In the genomic region with DNA sequence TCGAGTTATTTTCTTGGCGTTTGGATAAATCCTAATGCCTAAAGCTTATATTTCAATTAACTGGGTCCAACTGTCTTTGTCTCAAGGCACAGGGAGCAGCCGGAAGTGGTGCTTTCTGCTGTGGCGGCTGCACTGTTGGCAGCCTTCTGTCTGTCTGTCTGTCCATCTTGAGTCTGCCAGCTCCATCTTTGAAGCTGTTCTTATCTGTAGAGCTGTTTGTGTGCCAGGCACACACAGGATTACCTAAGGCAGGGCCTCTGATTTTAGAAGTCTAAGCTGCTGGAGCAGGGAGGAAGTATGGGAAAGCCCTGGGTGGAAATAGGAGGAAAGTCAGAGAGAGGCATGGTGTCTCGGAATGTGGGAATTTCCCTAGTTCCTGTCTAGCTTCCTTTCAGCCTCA, we compare ENCODE assay signal across 11 mouse cellular contexts.
DNase-seq lines count a peak whose midpoint lies in the region; ATAC-seq and TF ChIP-seq lines count a peak whose summit lies in the region.
"Had no signal": no experiment of that assay in that cellular context is flagged by ENCODE, and none has a peak within 500 bp of the region (broad histone marks: within the 10 kb centered on the region; RNA-seq: fewer than 3 reads in every experiment).

No protein-coding gene starts in this region.

- no peaks in the 10 kb centered on the region for H3K27me3 ChIP-seq in forebrain, embryonic 10.5 days (ENCODE audit: poor library complexity, severe bottlenecking)
- H3K27me3 ChIP-seq in forebrain, postnatal 0 days (ENCODE audit: insufficient read depth, low read length), result no peaks in the 10 kb centered on the region
- H3K27me3 ChIP-seq in hindbrain, embryonic 16.5 days (replicated peaks; ENCODE audit: control insufficient read depth, insufficient read depth, low read length), result no peaks in the 10 kb centered on the region
- no peaks in the 10 kb centered on the region for H3K27me3 ChIP-seq in midbrain, embryonic 11.5 days (ENCODE audit: control insufficient read depth, insufficient read depth, low read length)
- H3K27me3 ChIP-seq: megakaryocyte, embryonic 14.5 days had no signal

- ATAC-seq in forebrain, postnatal 0 days, result no peak
- no peak for ATAC-seq in hindbrain, embryonic 16.5 days
- ATAC-seq in midbrain, embryonic 11.5 days (ENCODE audit: low FRiP score), result peak; percentile 9; the same call in 1 of the 2 replicates
- no peak for ATAC-seq in activated CD4-positive, CD25-positive, alpha-beta regulatory T cell, adult 4 months

- no peak for TF ChIP-seq CTCF in forebrain, postnatal 0 days (IDR thresholded peaks at IDR 0.05; ENCODE audit: low read depth)

- 34% methylated on average over 5 of the region's 5 CpGs for WGBS in forebrain, embryonic 10.5 days
- WGBS in forebrain, postnatal 0 days, result 20% methylated on average over 5 of the region's 5 CpGs
- 31% methylated on average over 5 of the region's 5 CpGs for WGBS in hindbrain, embryonic 16.5 days
- WGBS in midbrain, embryonic 11.5 days, result 30% methylated on average over 5 of the region's 5 CpGs

- H3K4me2 ChIP-seq in forebrain, postnatal 0 days (ENCODE audit: low read depth), result no peak overlapping the region
- H3K4me2 ChIP-seq in hindbrain, embryonic 16.5 days (ENCODE audit: low read length), result peak overlapping the region; percentile 24; the same call in 1 of the 2 replicates
- 0 out of 2 replicates have a peak overlapping the region, but pooled peaks have one; percentile 7 for H3K4me2 ChIP-seq in midbrain, embryonic 11.5 days

- H3K36me3 ChIP-seq in forebrain, embryonic 10.5 days (replicated peaks), result no peaks in the 10 kb centered on the region
- no peaks in the 10 kb centered on the region for H3K36me3 ChIP-seq in forebrain, postnatal 0 days (ENCODE audit: insufficient read depth)
- no peaks in the 10 kb centered on the region for H3K36me3 ChIP-seq in hindbrain, embryonic 16.5 days (ENCODE audit: control insufficient read depth, insufficient read depth, low read length)
- H3K36me3 ChIP-seq in midbrain, embryonic 11.5 days (ENCODE audit: control insufficient read depth, insufficient read depth, low read length), result no peaks in the 10 kb centered on the region

- H3K27ac ChIP-seq in forebrain, embryonic 10.5 days, result peak overlapping the region; percentile 67
- H3K27ac ChIP-seq in forebrain, postnatal 0 days (ENCODE audit: low read depth, low read length), result no peak overlapping the region
- H3K27ac ChIP-seq in hindbrain, embryonic 16.5 days (ENCODE audit: low read depth, low read length), result peak overlapping the region; percentile 41; the same call in 1 of the 2 replicates
- peak overlapping the region; percentile 48; the same call in 1 of the 2 replicates for H3K27ac ChIP-seq in midbrain, embryonic 11.5 days (ENCODE audit: low read depth, low read length)

- no peak overlapping the region for H3K9ac ChIP-seq in forebrain, postnatal 0 days
- H3K9ac ChIP-seq in hindbrain, embryonic 16.5 days (ENCODE audit: low read depth, low read length), result no peak overlapping the region; the same call in 1 of the 2 replicates
- 0 out of 2 replicates have a peak overlapping the region, but pooled peaks have one; percentile 6 for H3K9ac ChIP-seq in midbrain, embryonic 11.5 days (ENCODE audit: low read length)

- no peak for DNase-seq in forebrain, embryonic 10.5 days (ENCODE audit: extremely low spot score, low spot score)
- DNase-seq in forebrain, postnatal 0 days, result no peak
- DNase-seq in c-Kit-positive CD71-positive TER-119-negative erythroid progenitor cells, embryonic 14.5 days (ENCODE audit: low read depth), result peak; percentile 28
- DNase-seq in midbrain, embryonic 11.5 days (ENCODE audit: low spot score, missing footprints), result peak; percentile 84
- DNase-seq in urinary bladder, postnatal 10 days (ENCODE audit: low spot score), result no peak
- DNase-seq in right cerebral cortex, postnatal 14 days, result no peak
- DNase-seq: cerebellum, postnatal 14 days; right cerebral cortex, postnatal 25 days had no signal

- H3K4me3 ChIP-seq in forebrain, embryonic 10.5 days, result 0 out of 2 replicates have a peak overlapping the region, but pooled peaks have one; percentile 12
- no peak overlapping the region for H3K4me3 ChIP-seq in forebrain, postnatal 0 days (ENCODE audit: low read depth, low read length)
- H3K4me3 ChIP-seq in hindbrain, embryonic 16.5 days (ENCODE audit: low read length), result no peak overlapping the region
- H3K4me3 ChIP-seq in midbrain, embryonic 11.5 days (ENCODE audit: low read depth, low read length), result no peak overlapping the region
- H3K4me3 ChIP-seq: megakaryocyte, embryonic 14.5 days had no signal

- no peaks in the 10 kb centered on the region for H3K9me3 ChIP-seq in forebrain, embryonic 10.5 days
- H3K9me3 ChIP-seq in forebrain, postnatal 0 days (ENCODE audit: low read length), result no peaks in the 10 kb centered on the region
- no peaks in the 10 kb centered on the region for H3K9me3 ChIP-seq in hindbrain, embryonic 16.5 days (ENCODE audit: control insufficient read depth, low read length)
- no peaks in the 10 kb centered on the region for H3K9me3 ChIP-seq in midbrain, embryonic 11.5 days (ENCODE audit: control insufficient read depth, low read length)
- H3K9me3 ChIP-seq: megakaryocyte, embryonic 14.5 days had no signal

- H3K4me1 ChIP-seq in forebrain, embryonic 10.5 days, result peaks cover 30% of the 10 kb centered on the region
- H3K4me1 ChIP-seq in forebrain, postnatal 0 days (ENCODE audit: insufficient read depth), result peaks cover 10% of the 10 kb centered on the region
- peaks cover 11% of the 10 kb centered on the region for H3K4me1 ChIP-seq in hindbrain, embryonic 16.5 days (ENCODE audit: control insufficient read depth, insufficient read depth, low read depth, low read length)
- peaks cover 12% of the 10 kb centered on the region for H3K4me1 ChIP-seq in midbrain, embryonic 11.5 days (ENCODE audit: control insufficient read depth, insufficient read depth, low read length)

Comparison
In these comparisons a context has a peak if more than half of its experiments do, and no peak if none do; other contexts are left out.
1. DNase-seq: peak in c-Kit-positive CD71-positive TER-119-negative erythroid progenitor cells, embryonic 14.5 days (single experiment) and midbrain, embryonic 11.5 days (single experiment); none in forebrain, embryonic 10.5 days (single experiment), forebrain, postnatal 0 days (single experiment), urinary bladder, postnatal 10 days (single experiment) and right cerebral cortex, postnatal 14 days (single experiment).